Mouse (Mus musculus) v-Abl transformed pro-B cells (cell line): ENCODE measurements around the gene Phykpl.

Experiments
- in situ Hi-C, 2 experiments: fragments of 400-800 bp; cut with MboI; formaldehyde crosslinking; loops; one replicate each; pipeline ENCODE4 v1.15.1; 2025; ENCODE audit not compliant: unreplicated experiment in 2 of 2

Gene Phykpl

GRCm38 (mm10) chr11:51635525-51636322, 51.2 kb downstream of the Phykpl start, which contains the start of gene Rmnd5b:
TSS of gene Rmnd5b (minus strand) at chr11:51635896.
- in situ Hi-C loops: no loop called here

GRCm38 (mm10) chr11:51636323-51636684, 51.7 kb downstream of the Phykpl start:
- in situ Hi-C loops: no loop called here

- in situ Hi-C loops: no loop called here
Observed at GRCm38 (mm10) chr11:51637971-51638414, 53.4 kb downstream of the Phykpl start.

GRCm38 (mm10) chr11:51638497-51638896, 53.9 kb downstream of the Phykpl start:
- in situ Hi-C loops: no loop called here

- in situ Hi-C loops: no loop called here
Observed at GRCm38 (mm10) chr11:51640748-51641147, 56.2 kb downstream of the Phykpl start.

- in situ Hi-C loops: no loop called here
Observed at GRCm38 (mm10) chr11:51643202-51643601, 58.6 kb downstream of the Phykpl start.

GRCm38 (mm10) chr11:51643761-51644160, 59.2 kb downstream of the Phykpl start:
- in situ Hi-C loops: no loop called here

- in situ Hi-C loops: no loop called here
Observed at GRCm38 (mm10) chr11:51644217-51644616, 59.7 kb downstream of the Phykpl start.

GRCm38 (mm10) chr11:51645293-51645692, 60.7 kb downstream of the Phykpl start:
- in situ Hi-C loops: no loop called here

GRCm38 (mm10) chr11:51646245-51646644, 61.7 kb downstream of the Phykpl start:
- in situ Hi-C loops: no loop called here

GRCm38 (mm10) chr11:51646751-51647667, 62.5 kb downstream of the Phykpl start:
- in situ Hi-C loops: no loop called here

GRCm38 (mm10) chr11:51648566-51648965, 64.0 kb downstream of the Phykpl start:
- in situ Hi-C loops: no loop called here

GRCm38 (mm10) chr11:51649111-51649888, 64.7 kb downstream of the Phykpl start:
- in situ Hi-C loops: no loop called here

GRCm38 (mm10) chr11:51649889-51650199, 65.3 kb downstream of the Phykpl start:
- in situ Hi-C loops: loop anchor here (5.0 kb wide), 1 partner anchor 33 kb away; the partner anchor contains the start of gene Nhp2 (in 2 of the 2)

GRCm38 (mm10) chr11:51650261-51650660, 65.7 kb downstream of the Phykpl start:
- in situ Hi-C loops: loop anchor here (5.0 kb wide), 1 partner anchor 33 kb away; the partner anchor contains the start of gene Nhp2 (in 2 of the 2)

- in situ Hi-C loops: loop anchor here (5.0 kb wide), 1 partner anchor 34 kb away; the partner anchor contains the start of gene Nhp2 (in 2 of the 2)
Observed at GRCm38 (mm10) chr11:51650691-51651515, 66.3 kb downstream of the Phykpl start, which contains the start of the genes N4bp3 and D930048N14Rik. TSS of gene N4bp3 (minus strand) at chr11:51650842. TSS of gene D930048N14Rik (plus strand) at chr11:51650954.

- in situ Hi-C loops: loop anchor here (5.0 kb wide), 1 partner anchor 36 kb away; the partner anchor contains the start of gene Nhp2 (in 2 of the 2)
Observed at GRCm38 (mm10) chr11:51652889-51653418, 68.4 kb downstream of the Phykpl start.

- in situ Hi-C loops: loop anchor here (5.0 kb wide), 1 partner anchor 36 kb away; the partner anchor contains the start of gene Nhp2 (in 2 of the 2)
Observed at GRCm38 (mm10) chr11:51653736-51654135, 69.2 kb downstream of the Phykpl start.
